Mouse (Mus musculus) MEL (cell line): ENCODE data around the gene Insig1. TPM values are rescaled to one million over a fixed set of nuclear protein-coding genes. Genes with fewer than 3 reads are reported as not detected.

ENCODE experiments used
- DNase-seq: peaks from one replicate; pipeline ENCODE4 v3.0.0; 2011; ENCODE audit warnings: low read depth, low spot score
- H3K27ac ChIP-seq: 2 replicates; pipeline ENCODE4 v1.5.1; 2012; ENCODE audit warnings: low read depth, mild to moderate bottlenecking, control low read depth, low read length, moderate library complexity; ENCODE audit not compliant: control insufficient read depth
- H3K27me3 ChIP-seq, 2 experiments: fragments of 150-350 bp in 1 of 2; sonication (generic) in 1 of 2; 2 replicates each; pipeline ENCODE4 v1.6.1; 2012; ENCODE audit warnings: low read length in 2 of 2, mild to moderate bottlenecking in 2 of 2, improper control_type of control experiment in 1 of 2, moderate library complexity in 1 of 2; ENCODE audit not compliant: insufficient read depth in 2 of 2, control insufficient read depth in 1 of 2
- H3K36me3 ChIP-seq, 2 experiments: 2 replicates each; pipeline ENCODE4 v1.6.1; 2012 to 2014; ENCODE audit warnings: low read length in 2 of 2, improper control_type of control experiment in 1 of 2, inconsistent platforms in 1 of 2, mild to moderate bottlenecking in 1 of 2; ENCODE audit not compliant: insufficient read depth in 2 of 2, control insufficient read depth in 1 of 2
- H3K4me1 ChIP-seq, 2 experiments: fragments of 150-350 bp in 1 of 2; sonication (generic) in 1 of 2; 2 replicates each; pipeline ENCODE4 v1.6.1; 2012; ENCODE audit warnings: low read length in 2 of 2, improper control_type of control experiment in 1 of 2, mild to moderate bottlenecking in 1 of 2; ENCODE audit not compliant: insufficient read depth in 2 of 2, control insufficient read depth in 1 of 2
- H3K4me3 ChIP-seq, 2 experiments: fragments of 150-350 bp in 1 of 2; sonication (generic) in 1 of 2; 2 replicates each; pipeline ENCODE4 v1.5.1; 2012; ENCODE audit warnings: low read depth in 2 of 2, low read length in 2 of 2, mild to moderate bottlenecking in 2 of 2, moderate library complexity in 2 of 2, control low read depth in 1 of 2, improper control_type of control experiment in 1 of 2; ENCODE audit not compliant: control insufficient read depth in 1 of 2, insufficient read depth in 1 of 2
- H3K79me2 ChIP-seq: 2 replicates; pipeline ENCODE4 v1.6.1; 2012; ENCODE audit warnings: mild to moderate bottlenecking, low read length, moderate library complexity; ENCODE audit not compliant: control insufficient read depth, poor library complexity, insufficient read depth
- H3K9ac ChIP-seq: 2 replicates; pipeline ENCODE4 v1.6.1; 2012; ENCODE audit warnings: low read depth, mild to moderate bottlenecking, control low read depth, low read length, moderate library complexity; ENCODE audit not compliant: control insufficient read depth, poor library complexity, severe bottlenecking
- H3K9me3 ChIP-seq: fragments of 150-350 bp; sonication (generic); replicated peaks from 2 replicates; pipeline ENCODE4 v1.6.1; 2012; ENCODE audit warnings: mild to moderate bottlenecking, low read length, improper control_type of control experiment, moderate library complexity; ENCODE audit not compliant: insufficient read depth
- BHLHE40 ChIP-seq: IDR thresholded peaks from 2 replicates; pipeline ENCODE4 v1.6.1; 2012; ENCODE audit warnings: low read depth, mild to moderate bottlenecking, inconsistent platforms, low read length, improper control_type of control experiment, borderline replicate concordance
- CHD1 ChIP-seq: IDR thresholded peaks from 2 replicates; pipeline ENCODE4 v1.6.1; 2012; ENCODE audit warnings: low read depth, mild to moderate bottlenecking, inconsistent platforms, low read length, improper control_type of control experiment
- CHD2 ChIP-seq: IDR thresholded peaks from 2 replicates; pipeline ENCODE4 v1.6.1; 2011; ENCODE audit warnings: low read length, improper control_type of control experiment
- CTCF ChIP-seq, 3 experiments: IDR thresholded peaks in 2 of 3; conservative IDR thresholded peaks in 1 of 3; 2 replicates each; pipeline ENCODE4 v1.5.1; 2011 to 2012; ENCODE audit warnings: low read length in 3 of 3, low read depth in 2 of 3, mild to moderate bottlenecking in 2 of 3, improper control_type of control experiment in 1 of 3, inconsistent platforms in 1 of 3, mixed read lengths in 1 of 3, moderate library complexity in 1 of 3; ENCODE audit not compliant: control insufficient read depth in 1 of 3, insufficient read depth in 1 of 3, poor library complexity in 1 of 3, severe bottlenecking in 1 of 3
- ELF1 ChIP-seq: IDR thresholded peaks from 2 replicates; pipeline ENCODE4 v1.6.1; 2014; ENCODE audit warnings: low read depth, mild to moderate bottlenecking, inconsistent platforms, low read length, improper control_type of control experiment, moderate library complexity
- EP300 ChIP-seq, 2 experiments: IDR thresholded peaks; 2 replicates each; pipeline ENCODE4 v1.6.1; 2011; ENCODE audit warnings: improper control_type of control experiment in 2 of 2, low read length in 2 of 2, low read depth in 1 of 2, mild to moderate bottlenecking in 1 of 2
- ETS1 ChIP-seq: IDR thresholded peaks from 2 replicates; pipeline ENCODE4 v1.6.1; 2012; ENCODE audit warnings: low read depth, mild to moderate bottlenecking, inconsistent platforms, low read length, improper control_type of control experiment, moderate library complexity
- GABPA ChIP-seq: IDR thresholded peaks from 2 replicates; pipeline ENCODE4 v1.6.1; 2012; ENCODE audit warnings: low read depth, mild to moderate bottlenecking, inconsistent platforms, low read length, improper control_type of control experiment, moderate library complexity
- GATA1 ChIP-seq: IDR thresholded peaks from 2 replicates; pipeline ENCODE4 v1.6.1; 2011; ENCODE audit warnings: low read depth, low read length, improper control_type of control experiment
- HCFC1 ChIP-seq: IDR thresholded peaks from 2 replicates; pipeline ENCODE4 v1.6.1; 2012; ENCODE audit warnings: low read depth, mild to moderate bottlenecking, inconsistent platforms, low read length, improper control_type of control experiment, moderate library complexity
- JUND ChIP-seq: IDR thresholded peaks from 2 replicates; pipeline ENCODE4 v1.6.1; 2011; ENCODE audit warnings: low read depth, mild to moderate bottlenecking, improper control_type of control experiment, low read length
- KAT2A ChIP-seq: conservative IDR thresholded peaks from 2 replicates; pipeline ENCODE4 v1.6.1; 2012; ENCODE audit warnings: low read depth, low read length, improper control_type of control experiment, inconsistent platforms
- MAFK ChIP-seq: IDR thresholded peaks from 2 replicates; pipeline ENCODE4 v1.6.1; 2011; ENCODE audit warnings: low read depth, mild to moderate bottlenecking, low read length, improper control_type of control experiment, borderline replicate concordance
- MAX ChIP-seq: IDR thresholded peaks from 2 replicates; pipeline ENCODE4 v1.6.1; 2011; ENCODE audit warnings: low read length, improper control_type of control experiment
- MEF2A ChIP-seq: IDR thresholded peaks from 2 replicates; pipeline ENCODE4 v1.6.1; 2014; ENCODE audit warnings: low read depth, mild to moderate bottlenecking, inconsistent platforms, low read length, improper control_type of control experiment; ENCODE audit not compliant: poor library complexity, insufficient replicate concordance, severe bottlenecking; ENCODE audit errors: extremely low read depth
- MXI1 ChIP-seq: IDR thresholded peaks from 2 replicates; pipeline ENCODE4 v1.6.1; 2011; ENCODE audit warnings: mild to moderate bottlenecking, low read depth, low read length, improper control_type of control experiment
- MYC ChIP-seq: IDR thresholded peaks from 2 replicates; pipeline ENCODE4 v1.6.1; 2011; ENCODE audit warnings: low read depth, mild to moderate bottlenecking, low read length, improper control_type of control experiment, moderate library complexity
- POLR2AphosphoS2 ChIP-seq: IDR thresholded peaks from 2 replicates; pipeline ENCODE4 v1.6.1; 2011; ENCODE audit warnings: low read length, improper control_type of control experiment
- RAD21 ChIP-seq: IDR thresholded peaks from 2 replicates; pipeline ENCODE4 v1.6.1; 2011; ENCODE audit warnings: mild to moderate bottlenecking, low read depth, low read length, improper control_type of control experiment
- TAL1 ChIP-seq: IDR thresholded peaks from 2 replicates; pipeline ENCODE4 v1.6.1; 2012; ENCODE audit warnings: mild to moderate bottlenecking, inconsistent platforms, low read length, moderate library complexity, mixed read lengths
- TCF12 ChIP-seq: IDR thresholded peaks from 2 replicates; pipeline ENCODE4 v1.6.1; 2014; ENCODE audit warnings: low read depth, mild to moderate bottlenecking, inconsistent platforms, low read length, improper control_type of control experiment, moderate library complexity
- UBTF ChIP-seq: IDR thresholded peaks from 2 replicates; pipeline ENCODE4 v1.6.1; 2012; ENCODE audit warnings: low read depth, mild to moderate bottlenecking, inconsistent platforms, low read length, improper control_type of control experiment, moderate library complexity, borderline replicate concordance; ENCODE audit not compliant: insufficient read depth
- USF1 ChIP-seq: IDR thresholded peaks from 2 replicates; pipeline ENCODE4 v1.6.1; 2014; ENCODE audit warnings: low read depth, mild to moderate bottlenecking, inconsistent platforms, low read length, improper control_type of control experiment, moderate library complexity
- USF2 ChIP-seq, 2 experiments: IDR thresholded peaks; 2 replicates each; pipeline ENCODE4 v1.6.1; 2011 to 2012; ENCODE audit warnings: improper control_type of control experiment in 2 of 2, low read length in 2 of 2, borderline replicate concordance in 1 of 2, inconsistent platforms in 1 of 2, low read depth in 1 of 2, mild to moderate bottlenecking in 1 of 2; ENCODE audit not compliant: insufficient read depth in 1 of 2
- ZMIZ1 ChIP-seq: IDR thresholded peaks from 2 replicates; pipeline ENCODE4 v1.6.1; 2012; ENCODE audit warnings: low read depth, mild to moderate bottlenecking, inconsistent platforms, low read length, improper control_type of control experiment, moderate library complexity
- ZNF384 ChIP-seq: IDR thresholded peaks from 2 replicates; pipeline ENCODE4 v1.6.1; 2012; ENCODE audit warnings: low read depth, mild to moderate bottlenecking, inconsistent platforms, low read length, improper control_type of control experiment
- polyA plus RNA-seq, 2 experiments: library from polyadenylated mRNA; stranded (reverse) in 1 of 2; unstranded in 1 of 2; fragments of >175 nt in 1 of 2; fragments of >200 nt in 1 of 2; gene quantifications; 2 replicates each; pipeline versions ENCODE4 v1.2.1 to v1.2.4; 2012; ENCODE audit warnings: low replicate concordance in 2 of 2, low read depth in 1 of 2; ENCODE audit not compliant: insufficient read length in 2 of 2, insufficient read depth in 1 of 2, missing spikeins in 1 of 2
- total RNA-seq: library from RNA; depleted of rRNA; stranded (reverse); fragments of 300-350 nt; gene quantifications from 2 replicates; pipeline ENCODE4 v1.2.3, GENCODE M21; 2012

The Insig1 gene
- total and polyA plus RNA-seq, 3 experiments = 61.3 to 73.2 TPM; not detected in 1

DNA sequence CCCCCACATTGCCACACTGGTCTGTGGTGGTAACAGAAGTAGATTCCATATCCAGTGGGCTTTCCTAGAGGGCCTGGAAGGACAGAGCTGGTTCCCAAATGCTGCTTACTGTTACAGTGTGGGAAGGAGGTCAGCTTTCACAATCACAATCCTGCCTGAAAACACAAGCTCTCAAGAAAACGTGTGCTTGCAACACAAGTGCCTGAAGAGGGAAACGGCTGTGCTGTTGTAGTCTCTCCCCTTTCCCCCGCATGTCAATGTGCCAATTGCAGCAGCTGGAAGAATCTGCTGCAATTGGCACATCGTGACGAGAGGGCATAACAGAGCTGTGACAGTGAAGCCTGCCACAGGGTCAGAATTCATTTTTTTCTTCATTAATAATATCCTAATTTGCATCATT, 33.5 kb upstream of the Insig1 start:
- Histone ChIP-seq H3K9me3 (no peaks in the 10 kb centered on the region), H3K9ac (no peak overlapping the region), H3K27me3 (no peaks in the 10 kb centered on the region), H3K79me2 (no peaks in the 10 kb centered on the region), H3K4me1 (no peaks in the 10 kb centered on the region), H3K27ac (no peak overlapping the region), H3K36me3 (no peaks in the 10 kb centered on the region), H3K4me3 (no peak overlapping the region)
- no peak for DNase-seq
- TF ChIP-seq HCFC1 (no peak), ETS1 (no peak), BHLHE40 (no peak), KAT2A (no peak), TCF12 (no peak), MYC (no peak), JUND (no peak)

DNA sequence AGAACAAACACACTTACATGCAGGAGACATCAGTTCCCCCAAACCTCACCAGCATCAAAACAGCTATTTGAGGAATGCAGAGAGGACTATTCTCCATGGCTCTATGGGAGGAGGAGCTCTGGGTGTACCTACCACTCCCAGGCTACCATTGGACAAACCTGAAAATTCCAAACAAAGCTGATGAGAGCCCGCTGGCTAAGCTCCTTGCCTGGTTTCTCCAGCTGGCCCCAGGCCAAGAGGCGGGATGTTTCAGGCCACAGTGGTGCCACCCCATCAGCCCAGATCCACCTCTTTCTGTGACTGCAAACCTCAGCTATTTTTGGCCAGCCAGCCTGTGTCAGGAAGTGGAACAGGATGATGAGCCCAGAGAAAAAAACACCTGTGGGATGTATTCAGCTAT, 33.0 kb upstream of the Insig1 start:
- H3K79me2 ChIP-seq = no peaks in the 10 kb centered on the region
- no peaks in the 10 kb centered on the region for H3K9me3 ChIP-seq
- DNase-seq = no peak
- TF ChIP-seq MXI1 (no peak), UBTF (no peak), GABPA (no peak), HCFC1 (no peak), CHD2 (no peak), USF1 (no peak), ELF1 (no peak), RAD21 (no peak)
- H3K4me1 ChIP-seq = no peaks in the 10 kb centered on the region
- H3K27ac ChIP-seq = no peak overlapping the region
- no peaks in the 10 kb centered on the region for H3K27me3 ChIP-seq
- no peaks in the 10 kb centered on the region for H3K36me3 ChIP-seq
- H3K4me3 ChIP-seq = no peak overlapping the region
- H3K9ac ChIP-seq = no peak overlapping the region

GRCm38 (mm10) chr5:28039746-28040655, 31.2 kb upstream of the Insig1 start:
- no peak overlapping the region for H3K4me3 ChIP-seq
- H3K27ac ChIP-seq = no peak overlapping the region
- TF ChIP-seq USF2 (IDR thresholded peaks at IDR 0.05; ENCODE audit: borderline replicate concordance in 1 of 2, insufficient read depth in 1 of 2, low read depth in 1 of 2, low read length in 2 of 2) (no peak), TAL1 (no peak), POLR2AphosphoS2 (no peak), EP300 (IDR thresholded peaks at IDR 0.05; ENCODE audit: low read depth in 1 of 2, low read length in 2 of 2) (no peak), ZMIZ1 (no peak), GABPA (no peak), MAX (no peak), GATA1 (no peak), MAFK (no peak), CHD1 (no peak), TCF12 (no peak), ZNF384 (no peak), MEF2A (no peak), CTCF (IDR thresholded peaks at IDR 0.05 in 2 of 3, conservative IDR thresholded peaks at IDR 0.05 in 1 of 3; ENCODE audit: control insufficient read depth in 1 of 3, insufficient read depth in 1 of 3, low read depth in 2 of 3, low read length in 3 of 3, poor library complexity in 1 of 3, severe bottlenecking in 1 of 3) (no peak)
- TF ChIP-seq, all 39 proteins: peak for 0
- no peaks in the 10 kb centered on the region for H3K36me3 ChIP-seq
- H3K79me2 ChIP-seq = no peaks in the 10 kb centered on the region
- H3K27me3 ChIP-seq = no peaks in the 10 kb centered on the region
- H3K9me3 ChIP-seq = no peaks in the 10 kb centered on the region
- no peak for DNase-seq
- no peaks in the 10 kb centered on the region for H3K4me1 ChIP-seq
- H3K9ac ChIP-seq = no peak overlapping the region
